Mouse (Mus musculus): ENCODE measurements at regions not wholly inside any gene's neighbourhood (a gene's known extent, or its start where the extent isn't known, plus 50 kb on each side); places are given as distances from the start of the nearest gene placed in this dataset.

GRCm38 (mm10) chr9:61145738-61146137, 226.4 kb upstream of the Tle3 start:
- Histone ChIP-seq H3K4me2 (no peak overlapping the region), H3K36me3 (no peaks in the 10 kb centered on the region), H3K27me3 (replicated peaks) (peaks cover 48% of the 10 kb centered on the region), H3K9ac (no peak overlapping the region), H3K9me3 (no peaks in the 10 kb centered on the region), H3K4me3 (no peak overlapping the region), H3K27ac (replicated peaks) (no peak overlapping the region), H3K4me1 (no peaks in the 10 kb centered on the region)
- no peak for ATAC-seq (ENCODE audit: extremely low read depth, insufficient number of reproducible peaks, low FRiP score, low TSS enrichment)
- 73% methylated on average over 8 of the region's 8 CpGs for WGBS

DNA sequence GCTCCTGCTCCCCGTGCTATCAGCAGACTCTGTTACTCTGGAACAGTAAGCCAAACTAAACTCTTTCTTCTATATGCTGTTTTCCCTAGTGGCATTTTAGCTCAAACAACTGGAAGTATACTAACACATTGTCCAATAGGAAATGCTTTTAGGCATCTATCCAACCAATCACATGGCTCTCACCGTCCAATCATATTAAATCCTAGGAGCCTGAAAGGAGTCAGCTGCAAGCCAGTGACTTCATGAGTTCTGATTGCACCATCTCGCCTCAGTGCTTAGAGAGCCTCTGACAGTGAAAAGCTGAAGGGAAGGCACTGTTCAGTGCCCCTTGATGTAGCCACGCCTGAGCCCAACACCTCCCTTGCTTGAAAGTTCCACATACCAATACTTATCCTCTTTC, 221.0 kb upstream of the Tle3 start:
- ATAC-seq (ENCODE audit: extremely low read depth, insufficient number of reproducible peaks, low FRiP score, low TSS enrichment), result no peak
- H3K36me3 ChIP-seq, result no peaks in the 10 kb centered on the region
- no peak overlapping the region for H3K27ac ChIP-seq (replicated peaks)
- no peak overlapping the region for H3K9ac ChIP-seq
- peaks cover 47% of the 10 kb centered on the region for H3K27me3 ChIP-seq (replicated peaks)
- H3K4me1 ChIP-seq, result 0 out of 2 replicates have a peak, but pooled peaks cover 6% of the 10 kb centered on the region
- H3K9me3 ChIP-seq, result no peaks in the 10 kb centered on the region
- no peak overlapping the region for H3K4me3 ChIP-seq
- H3K4me2 ChIP-seq, result no peak overlapping the region
- whole genome bisulfite sequencing, result 68% methylated on average over 4 of the region's 4 CpGs

GRCm38 (mm10) chr9:61151901-61152337, 220.2 kb upstream of the Tle3 start:
- H3K4me2 ChIP-seq, result no peak overlapping the region
- H3K4me3 ChIP-seq, result no peak overlapping the region
- WGBS, result 28% methylated on average over 12 of the region's 12 CpGs
- H3K27ac ChIP-seq (replicated peaks), result no peak overlapping the region
- H3K9ac ChIP-seq, result no peak overlapping the region
- no peaks in the 10 kb centered on the region for H3K9me3 ChIP-seq
- H3K36me3 ChIP-seq, result no peaks in the 10 kb centered on the region
- peaks cover 48% of the 10 kb centered on the region for H3K27me3 ChIP-seq (replicated peaks)
- H3K4me1 ChIP-seq, result 0 out of 2 replicates have a peak, but pooled peaks cover 6% of the 10 kb centered on the region
- ATAC-seq (ENCODE audit: extremely low read depth, insufficient number of reproducible peaks, low FRiP score, low TSS enrichment), result no peak

DNA sequence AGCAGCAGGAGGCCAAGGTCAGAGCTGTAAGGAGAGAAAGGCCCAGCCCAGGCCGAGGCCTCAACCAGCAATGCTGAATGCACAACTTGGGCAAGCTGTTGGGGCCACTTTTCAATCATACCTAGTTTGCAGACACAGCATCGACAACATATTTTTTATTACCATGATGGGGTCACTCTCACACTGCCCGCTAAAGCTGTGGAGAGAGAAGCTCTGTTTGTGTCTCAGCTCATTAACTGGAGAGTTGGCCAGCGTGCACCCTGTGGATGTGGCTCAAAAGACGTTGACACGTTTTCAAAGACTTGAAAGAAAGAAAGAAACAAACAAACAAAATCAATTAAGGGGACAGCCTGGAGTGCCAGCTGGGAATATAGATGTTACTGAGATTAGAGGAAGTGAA, 217.4 kb upstream of the Tle3 start:
- Histone ChIP-seq H3K4me1 (peaks cover 13% of the 10 kb centered on the region), H3K4me3 (no peak overlapping the region), H3K27me3 (replicated peaks) (peaks cover 59% of the 10 kb centered on the region), H3K9me3 (no peaks in the 10 kb centered on the region), H3K36me3 (no peaks in the 10 kb centered on the region), H3K4me2 (no peak overlapping the region), H3K27ac (replicated peaks) (no peak overlapping the region), H3K9ac (no peak overlapping the region)
- ATAC-seq (ENCODE audit: extremely low read depth, insufficient number of reproducible peaks, low FRiP score, low TSS enrichment), result no peak
- 65% methylated on average over 6 of the region's 6 CpGs for WGBS

DNA sequence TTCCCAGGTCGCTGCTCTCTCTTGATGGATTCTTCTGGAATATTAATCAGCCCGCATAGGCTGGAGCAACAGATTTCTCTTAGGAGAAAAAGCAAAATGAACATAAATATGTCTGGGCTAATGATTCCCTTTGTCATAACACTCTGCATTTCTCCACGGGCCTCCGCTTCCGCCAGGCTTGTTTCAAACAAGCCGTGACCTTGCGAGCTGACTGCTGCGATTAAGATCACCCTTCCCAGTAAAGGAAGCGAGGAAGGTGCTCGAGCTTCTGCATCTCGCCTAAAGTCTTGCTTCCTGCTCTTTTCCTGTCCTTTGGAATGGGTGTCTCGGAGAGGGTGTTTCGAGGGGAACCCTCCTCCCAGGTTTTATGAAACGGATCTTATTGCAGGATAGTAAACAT, 216.3 kb upstream of the Tle3 start:
- WGBS, result 65% methylated on average over 14 of the region's 14 CpGs
- ATAC-seq (ENCODE audit: extremely low read depth, insufficient number of reproducible peaks, low FRiP score, low TSS enrichment), result no peak
- H3K4me3 ChIP-seq, result no peak overlapping the region
- no peak overlapping the region for H3K27ac ChIP-seq (replicated peaks)
- H3K27me3 ChIP-seq (replicated peaks), result peaks cover 61% of the 10 kb centered on the region
- H3K4me1 ChIP-seq, result peaks cover 13% of the 10 kb centered on the region
- H3K9ac ChIP-seq, result no peak overlapping the region
- no peak overlapping the region for H3K4me2 ChIP-seq
- H3K9me3 ChIP-seq, result no peaks in the 10 kb centered on the region
- H3K36me3 ChIP-seq, result no peaks in the 10 kb centered on the region

GRCm38 (mm10) chr9:61158192-61158770, 213.9 kb upstream of the Tle3 start:
- ATAC-seq (ENCODE audit: extremely low read depth, insufficient number of reproducible peaks, low FRiP score, low TSS enrichment), result no peak
- H3K9me3 ChIP-seq, result no peaks in the 10 kb centered on the region
- peaks cover 67% of the 10 kb centered on the region for H3K27me3 ChIP-seq (replicated peaks)
- no peak overlapping the region for H3K4me2 ChIP-seq
- 40% methylated on average over 10 of the region's 10 CpGs for WGBS
- H3K36me3 ChIP-seq, result no peaks in the 10 kb centered on the region
- H3K9ac ChIP-seq, result no peak overlapping the region
- peaks cover 8% of the 10 kb centered on the region for H3K4me1 ChIP-seq
- H3K27ac ChIP-seq (replicated peaks), result 0 out of 2 replicates have a peak overlapping the region, but pooled peaks have one; percentile 24
- no peak overlapping the region for H3K4me3 ChIP-seq

DNA sequence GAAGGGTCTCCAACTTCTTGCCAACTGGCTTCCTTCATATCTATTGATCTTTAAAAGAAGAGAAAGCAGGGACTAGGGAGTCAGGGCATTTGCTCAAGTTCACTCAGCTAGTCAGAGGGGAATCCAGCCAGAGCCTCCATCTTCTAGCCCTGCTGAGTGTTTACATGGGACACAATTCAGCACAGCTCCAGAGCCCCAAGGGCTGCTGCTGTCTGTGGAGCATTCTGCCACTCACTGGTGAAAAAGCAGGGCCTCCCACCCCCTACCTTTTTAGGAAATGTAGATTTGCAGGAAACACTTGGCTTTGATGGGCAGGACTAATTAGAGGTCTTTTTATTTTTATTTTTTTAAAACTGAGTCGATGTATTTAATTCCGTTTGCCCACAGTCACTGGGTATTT, 213.0 kb upstream of the Tle3 start:
- H3K4me3 ChIP-seq, result no peak overlapping the region
- no peak overlapping the region for H3K27ac ChIP-seq (replicated peaks)
- WGBS, result 87% methylated on average over 2 of the region's 2 CpGs
- no peaks in the 10 kb centered on the region for H3K36me3 ChIP-seq
- H3K9me3 ChIP-seq, result no peaks in the 10 kb centered on the region
- ATAC-seq (ENCODE audit: extremely low read depth, insufficient number of reproducible peaks, low FRiP score, low TSS enrichment), result no peak
- H3K9ac ChIP-seq, result no peak overlapping the region
- H3K4me1 ChIP-seq, result peaks cover 11% of the 10 kb centered on the region
- no peak overlapping the region for H3K4me2 ChIP-seq
- H3K27me3 ChIP-seq (replicated peaks), result peaks cover 70% of the 10 kb centered on the region

- Histone ChIP-seq H3K27ac (replicated peaks) (no peak overlapping the region), H3K9ac (no peak overlapping the region), H3K36me3 (no peaks in the 10 kb centered on the region), H3K9me3 (no peaks in the 10 kb centered on the region), H3K27me3 (replicated peaks) (peaks cover 72% of the 10 kb centered on the region), H3K4me3 (no peak overlapping the region), H3K4me1 (peaks cover 15% of the 10 kb centered on the region), H3K4me2 (no peak overlapping the region)
- WGBS, result 76% methylated on average over 10 of the region's 10 CpGs
- ATAC-seq (ENCODE audit: extremely low read depth, insufficient number of reproducible peaks, low FRiP score, low TSS enrichment), result no peak
Measured at GRCm38 (mm10) chr9:61159616-61160015, 212.6 kb upstream of the Tle3 start.

DNA sequence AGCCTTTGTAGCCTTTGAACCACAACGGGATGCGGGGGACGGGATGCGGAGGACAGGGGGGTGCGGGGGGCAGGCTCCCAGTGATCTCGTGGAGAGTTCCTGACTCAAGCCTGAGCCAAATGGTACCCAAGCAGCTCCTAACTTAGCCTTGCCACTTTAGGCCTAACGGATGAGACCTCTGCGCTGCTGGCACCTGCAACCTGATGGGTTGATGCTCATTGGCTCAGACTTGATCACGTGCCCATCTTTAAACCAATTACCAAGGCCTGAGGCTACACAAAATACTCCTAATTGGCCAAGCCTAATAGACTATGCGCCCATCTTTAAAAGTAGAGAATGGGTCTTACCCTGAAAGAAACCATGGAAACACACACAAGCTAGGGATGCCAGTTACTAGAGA, 209.3 kb upstream of the Tle3 start:
- ATAC-seq (ENCODE audit: extremely low read depth, insufficient number of reproducible peaks, low FRiP score, low TSS enrichment), result no peak
- Histone ChIP-seq H3K27ac (replicated peaks) (no peak overlapping the region), H3K9ac (no peak overlapping the region), H3K36me3 (no peaks in the 10 kb centered on the region), H3K4me3 (no peak overlapping the region), H3K4me1 (peaks cover 41% of the 10 kb centered on the region), H3K9me3 (no peaks in the 10 kb centered on the region), H3K27me3 (replicated peaks) (peaks cover 57% of the 10 kb centered on the region), H3K4me2 (no peak overlapping the region)
- 84% methylated on average over 10 of the region's 10 CpGs for WGBS

- Histone ChIP-seq H3K4me2 (no peak overlapping the region), H3K4me3 (no peak overlapping the region), H3K9me3 (no peaks in the 10 kb centered on the region), H3K27ac (replicated peaks) (peak overlapping the region; percentile 65; the same call in 1 of the 2 replicates), H3K9ac (no peak overlapping the region), H3K4me1 (peaks cover 34% of the 10 kb centered on the region), H3K36me3 (no peaks in the 10 kb centered on the region), H3K27me3 (replicated peaks) (peaks cover 57% of the 10 kb centered on the region)
- WGBS, result 69% methylated on average over 19 of the region's 19 CpGs
- ATAC-seq (ENCODE audit: extremely low read depth, insufficient number of reproducible peaks, low FRiP score, low TSS enrichment), result no peak
Measured at GRCm38 (mm10) chr9:61163671-61164288, 208.4 kb upstream of the Tle3 start.

DNA sequence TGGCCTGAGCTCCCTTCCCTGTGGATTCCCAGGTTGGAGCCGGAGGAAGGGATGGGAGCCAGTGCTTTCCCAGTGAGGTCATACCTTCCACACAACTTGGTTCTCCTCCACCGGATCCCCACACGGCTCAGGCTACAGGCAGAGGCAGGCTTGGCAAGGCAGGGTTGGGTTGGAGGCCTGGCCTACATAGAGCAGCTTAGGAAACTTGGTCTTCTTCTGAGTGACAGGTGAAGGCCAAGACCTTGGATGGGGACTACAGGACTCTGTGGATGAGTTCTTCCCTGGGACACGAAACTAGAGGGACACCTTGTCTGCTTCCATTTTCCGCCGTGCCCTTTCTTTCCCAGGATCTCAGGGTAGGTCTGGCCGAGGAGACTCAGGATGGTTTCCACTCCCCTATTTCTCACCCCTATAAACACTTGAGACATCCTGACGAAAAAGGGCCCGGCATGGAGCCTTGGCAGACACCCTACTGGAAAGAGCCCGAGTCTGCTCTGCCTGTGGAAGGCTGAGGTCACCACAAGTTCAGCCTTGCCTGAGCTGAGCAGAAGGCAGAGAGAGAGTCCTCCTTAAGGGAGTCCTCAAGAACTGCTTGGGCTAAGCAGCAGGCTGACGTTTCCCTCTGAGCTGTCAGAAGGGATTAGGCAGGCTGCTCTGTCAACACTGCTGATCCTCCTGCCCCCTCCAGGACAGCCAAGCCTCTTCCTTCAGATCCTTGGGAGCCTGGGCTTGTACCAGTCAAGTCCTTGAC, 207.5 kb upstream of the Tle3 start:
- WGBS, result 45% methylated on average over 11 of the region's 11 CpGs
- Histone ChIP-seq H3K9me3 (no peaks in the 10 kb centered on the region), H3K27ac (replicated peaks) (peak overlapping the region; percentile 65), H3K4me2 (no peak overlapping the region), H3K36me3 (no peaks in the 10 kb centered on the region), H3K4me3 (no peak overlapping the region), H3K27me3 (replicated peaks) (peaks cover 53% of the 10 kb centered on the region), H3K4me1 (peaks cover 34% of the 10 kb centered on the region), H3K9ac (no peak overlapping the region)
- no peak for ATAC-seq (ENCODE audit: extremely low read depth, insufficient number of reproducible peaks, low FRiP score, low TSS enrichment)

All from heart, embryonic 13.5 days (tissue).